Mouse (Mus musculus) right cerebral cortex, adult 18-20 months (tissue): Measurements from ENCODE around the gene Cyp1a2.
A peak's percentile ranks its signal among the peaks of the same experiment; 100 is the strongest.

Source experiments
- DNase-seq: peaks from one replicate; pipeline ENCODE4 v3.0.0; 2022; ENCODE audit warnings: mixed read lengths

The Cyp1a2 gene

DNA sequence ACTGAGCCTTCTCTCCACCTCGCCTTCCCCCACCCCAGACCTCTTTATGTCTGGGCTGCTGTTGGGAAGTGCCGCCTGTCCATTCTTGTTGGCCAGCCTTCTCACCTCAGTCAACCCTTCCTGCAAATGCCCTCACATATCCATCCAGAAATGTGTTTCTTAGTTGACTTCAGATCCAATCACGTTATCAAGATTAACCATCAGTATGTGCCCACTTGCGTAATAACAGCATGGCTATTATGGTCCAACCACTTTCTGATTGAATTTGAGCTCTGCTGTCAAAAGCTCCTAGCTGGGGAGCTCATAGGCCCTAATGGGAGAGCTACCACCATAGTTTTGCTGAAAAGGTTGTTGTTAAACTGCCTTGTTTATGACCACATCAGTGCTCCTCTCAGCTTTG, 12.5 kb downstream of the Cyp1a2 start:
- DNase-seq: no peak

DNA sequence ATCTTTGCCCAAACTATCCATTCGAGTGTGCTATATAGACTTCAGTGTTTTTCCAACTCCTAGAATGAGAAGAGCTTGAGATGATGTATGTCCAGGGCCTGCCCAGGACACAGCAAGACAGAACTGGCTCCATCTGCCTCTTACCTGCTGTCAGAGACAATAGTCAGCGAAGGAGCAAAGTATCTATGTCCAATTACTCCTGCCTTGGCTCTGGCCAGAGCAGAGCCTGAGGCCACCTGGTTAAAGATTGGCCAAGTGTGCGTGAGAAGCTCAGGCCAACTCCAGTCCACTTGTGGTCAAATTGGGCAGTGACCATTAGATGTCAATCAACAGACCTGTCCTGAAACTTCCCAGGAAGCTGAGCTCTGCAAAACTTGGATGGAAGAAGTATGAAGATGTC, 13.9 kb downstream of the Cyp1a2 start:
- DNase-seq: no peak

DNA sequence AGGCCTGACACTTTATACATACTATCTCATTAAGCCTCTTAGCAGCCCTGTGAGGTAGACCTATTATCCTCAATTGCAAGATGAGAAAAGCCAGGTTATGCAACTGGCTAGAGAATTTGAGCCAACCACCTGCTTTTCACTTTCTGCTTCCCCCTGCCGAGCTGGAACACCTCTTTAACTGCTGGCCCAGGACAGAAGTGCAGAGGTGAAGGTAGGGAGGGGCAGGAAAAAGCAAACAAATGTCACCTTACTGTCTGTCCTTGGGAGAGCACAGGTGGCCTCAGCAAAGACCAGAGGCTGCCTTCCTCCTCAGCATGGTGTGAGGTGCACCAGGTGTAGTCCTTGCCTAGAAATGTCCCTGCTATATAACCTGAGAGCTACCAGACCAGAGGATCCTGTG, 15.2 kb downstream of the Cyp1a2 start:
- DNase-seq: no peak

DNA sequence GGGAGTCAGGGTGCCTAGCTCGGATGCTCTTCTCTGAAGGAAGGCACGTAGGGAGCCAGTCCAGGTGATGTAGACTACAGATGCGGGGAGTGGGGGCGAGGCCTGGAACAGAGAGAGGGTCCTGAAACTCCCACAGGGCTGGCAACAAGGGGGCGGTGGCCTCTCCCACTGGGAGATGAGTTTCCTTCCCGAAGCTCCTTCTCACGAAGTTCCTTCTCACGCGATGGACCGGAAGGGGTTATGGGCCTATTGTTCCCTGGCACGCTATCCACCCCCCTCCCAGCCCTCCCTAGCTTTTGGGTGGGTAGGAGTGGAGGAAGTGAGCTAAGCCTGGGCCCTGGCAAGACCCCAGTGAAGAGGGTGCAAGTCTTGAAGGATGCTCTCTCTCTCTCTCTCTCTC, 15.7 kb downstream of the Cyp1a2 start:
- no peak for DNase-seq

DNA sequence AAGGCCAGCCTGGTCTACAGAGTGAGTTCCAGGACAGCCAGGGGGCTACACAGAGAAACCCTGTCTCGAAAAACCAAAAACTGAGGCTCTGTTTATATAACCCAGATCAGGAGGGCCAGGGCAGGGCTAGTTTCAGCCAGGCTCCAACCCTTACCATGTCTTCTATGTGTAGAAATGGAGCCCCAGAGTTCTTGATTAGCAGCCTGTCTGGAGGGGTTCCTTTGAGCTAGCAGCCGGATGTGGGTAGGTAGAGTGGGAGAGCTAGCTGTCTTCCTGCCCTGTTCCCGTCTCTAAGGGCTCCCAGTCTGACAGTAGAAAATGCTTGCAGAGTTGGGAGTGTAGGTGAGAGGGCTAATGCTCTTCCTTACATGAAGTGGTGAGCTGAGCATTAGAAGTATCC, 16.4 kb downstream of the Cyp1a2 start:
- DNase-seq: no peak

DNA sequence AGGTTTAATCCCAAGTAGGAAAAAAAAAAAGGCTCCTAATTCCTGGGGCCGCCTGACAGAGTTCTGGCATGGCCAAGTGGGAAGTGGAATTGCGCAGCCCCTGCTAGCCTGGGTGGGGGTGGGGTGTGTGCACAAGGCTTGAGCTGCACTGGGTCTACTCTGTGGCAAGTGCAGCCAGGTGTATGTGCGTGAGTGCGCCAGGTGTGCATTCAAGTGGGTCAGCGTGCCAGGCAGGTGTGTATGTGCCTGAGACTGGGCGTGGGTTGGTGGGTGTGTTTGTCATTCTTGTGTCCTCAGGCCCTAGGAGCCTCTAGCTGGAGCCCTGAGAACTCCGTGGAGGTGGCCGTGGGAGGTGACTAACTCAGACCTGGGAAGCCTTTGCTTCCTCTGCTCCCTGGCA, 17.0 kb downstream of the Cyp1a2 start:
- DNase-seq: no peak

DNA sequence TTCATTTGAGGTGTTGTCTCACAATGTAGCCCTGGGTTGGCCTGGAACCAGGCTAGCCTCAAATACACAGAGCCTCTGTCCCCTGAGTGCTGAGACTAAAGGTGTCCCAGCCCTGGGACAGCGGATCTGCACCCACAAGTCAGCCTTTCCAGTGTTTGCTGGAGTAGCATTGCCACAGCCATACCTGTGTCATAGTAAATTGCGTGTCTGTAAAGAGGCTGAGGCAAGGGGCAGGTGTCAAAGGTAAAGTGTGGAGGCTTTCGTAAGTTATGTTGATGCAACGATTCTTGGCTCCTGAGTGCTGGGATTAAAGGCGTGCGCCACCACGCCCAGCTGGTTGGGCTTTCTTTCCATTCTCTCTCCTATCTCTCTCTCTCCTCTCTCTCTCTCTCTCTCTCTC, 18.9 kb downstream of the Cyp1a2 start:
- no peak for DNase-seq

DNA sequence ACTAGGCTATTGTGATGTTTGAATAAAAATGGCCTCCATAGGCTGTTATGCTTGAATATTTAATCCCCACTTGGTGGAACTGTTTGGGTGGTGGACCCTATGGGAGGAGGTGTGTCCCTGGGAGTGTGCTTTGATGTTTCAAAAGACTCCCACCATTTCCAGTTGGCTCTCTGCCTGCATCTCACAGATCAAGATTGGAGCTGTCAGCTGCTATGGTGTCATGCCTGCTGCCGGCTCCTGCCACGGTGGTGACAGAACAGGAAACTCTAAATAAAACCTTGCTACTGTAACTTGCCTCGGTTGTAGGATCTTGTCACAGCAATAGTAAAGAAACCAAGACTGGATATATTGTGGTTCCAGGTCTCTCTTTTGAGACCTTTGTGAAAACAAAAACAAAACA, 22.0 kb downstream of the Cyp1a2 start:
- no peak for DNase-seq

DNA sequence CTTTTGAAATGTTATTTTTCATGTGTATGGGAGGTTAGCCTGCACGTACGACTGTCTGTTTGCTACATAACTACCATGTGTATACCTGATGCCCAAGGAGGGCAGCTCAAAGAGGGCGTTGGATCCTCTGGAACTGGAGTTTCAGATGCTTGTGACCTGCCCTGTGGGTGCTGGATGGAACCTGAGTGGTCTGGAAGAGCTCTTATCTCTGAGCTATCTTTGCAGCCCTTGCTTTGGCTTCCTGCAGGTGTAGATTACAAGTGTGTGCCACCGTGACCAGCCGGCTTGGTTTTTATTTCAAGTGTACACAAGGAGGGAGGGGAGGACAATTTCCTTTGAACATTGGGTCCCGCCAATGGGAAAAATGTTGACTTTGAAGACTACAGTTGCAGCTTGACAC, 23.0 kb downstream of the Cyp1a2 start:
- DNase-seq: no peak

DNA sequence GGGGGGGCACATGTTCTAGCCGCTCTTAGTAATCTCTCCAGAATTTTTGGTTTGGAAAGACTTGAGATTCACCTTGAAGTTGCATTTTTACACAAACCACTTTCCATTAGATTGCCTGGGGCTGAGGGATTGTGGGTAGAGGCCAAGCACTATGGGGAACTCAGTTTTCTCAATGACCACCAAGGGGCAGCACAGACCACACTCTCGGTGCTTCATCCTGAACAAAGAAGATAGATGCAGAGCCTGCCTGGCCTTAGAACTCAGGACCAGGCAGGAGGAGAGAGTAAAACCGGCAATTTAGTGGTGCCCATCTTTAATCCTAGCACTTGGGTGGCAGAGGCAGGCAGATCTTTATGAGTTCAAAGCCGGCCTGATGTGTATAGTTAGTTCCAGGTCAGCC, 23.7 kb downstream of the Cyp1a2 start:
- peak; percentile 74 for DNase-seq

DNA sequence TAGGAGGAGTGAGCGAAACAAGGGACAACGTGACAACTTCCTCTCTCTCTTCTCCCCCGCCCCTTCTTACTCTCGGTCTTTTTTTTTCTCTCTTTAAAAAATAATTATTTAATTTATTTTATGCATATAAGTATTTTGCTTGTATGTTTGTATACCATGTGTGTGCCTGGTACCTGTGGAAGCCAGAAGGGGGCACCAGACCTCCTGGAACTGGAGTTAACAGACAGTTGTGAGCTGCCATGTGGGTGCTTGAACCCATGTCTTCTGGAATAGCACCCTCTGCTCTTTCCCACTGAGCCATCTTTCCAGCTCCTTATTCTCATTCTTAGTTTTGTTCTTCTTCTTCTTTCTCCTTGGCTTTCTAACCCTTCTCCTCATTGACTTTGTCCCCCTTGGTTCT, 24.5 kb downstream of the Cyp1a2 start:
- no peak for DNase-seq

DNA sequence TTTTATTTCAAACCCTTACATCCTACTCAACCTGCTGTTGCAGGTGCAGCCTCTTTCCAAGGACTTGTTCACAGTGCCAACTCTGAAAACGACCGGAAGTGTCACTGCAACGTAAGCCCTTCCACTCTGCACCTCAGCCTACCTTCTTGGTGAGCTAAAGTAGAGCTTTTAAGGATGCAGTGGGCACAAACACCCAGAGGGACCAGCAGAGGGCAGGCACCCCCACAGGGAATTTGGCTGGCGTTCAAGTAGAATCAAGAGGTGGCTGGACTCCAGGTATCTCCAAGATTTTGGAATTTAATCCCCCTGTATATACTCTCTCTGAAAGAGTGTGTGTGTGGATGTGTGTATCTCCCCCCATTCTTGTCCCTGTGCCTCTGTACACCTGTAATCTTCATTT, 25.7 kb downstream of the Cyp1a2 start:
- DNase-seq: no peak

DNA sequence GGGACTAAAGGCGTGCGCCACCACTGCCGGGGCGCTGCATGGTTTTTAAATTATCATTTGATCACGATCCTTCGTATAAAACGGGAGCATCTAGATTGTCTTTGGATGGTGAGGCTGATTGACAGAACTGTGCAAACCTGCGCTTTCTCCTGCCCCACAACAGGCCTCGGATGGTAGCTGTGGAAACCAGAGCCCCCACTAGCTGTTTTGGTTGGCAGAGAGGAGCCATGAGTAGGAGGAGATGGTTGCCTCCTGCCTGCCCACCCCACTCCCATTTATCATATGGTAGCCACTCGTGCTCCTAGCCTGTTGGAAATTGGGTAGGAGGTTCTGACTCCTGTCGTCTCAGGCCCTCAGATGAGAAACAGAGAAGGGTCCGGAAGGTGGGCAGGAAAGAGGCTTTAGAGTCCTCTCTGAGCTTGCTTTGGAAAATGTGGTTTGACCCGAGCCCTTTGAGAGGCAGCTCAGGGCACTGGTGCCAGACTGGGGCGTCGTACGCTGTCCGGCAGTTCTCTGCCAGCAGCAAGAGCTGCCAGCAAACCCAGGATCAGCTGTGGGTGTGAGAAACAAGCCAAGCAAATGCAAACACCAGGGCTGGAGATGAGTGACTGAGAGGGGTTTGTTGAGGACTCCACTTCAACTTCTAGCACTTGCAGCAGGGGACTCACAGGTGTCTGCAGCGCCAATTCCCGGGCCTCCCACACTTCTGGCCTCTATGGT, 26.7 kb downstream of the Cyp1a2 start:
- DNase-seq: no peak

DNA sequence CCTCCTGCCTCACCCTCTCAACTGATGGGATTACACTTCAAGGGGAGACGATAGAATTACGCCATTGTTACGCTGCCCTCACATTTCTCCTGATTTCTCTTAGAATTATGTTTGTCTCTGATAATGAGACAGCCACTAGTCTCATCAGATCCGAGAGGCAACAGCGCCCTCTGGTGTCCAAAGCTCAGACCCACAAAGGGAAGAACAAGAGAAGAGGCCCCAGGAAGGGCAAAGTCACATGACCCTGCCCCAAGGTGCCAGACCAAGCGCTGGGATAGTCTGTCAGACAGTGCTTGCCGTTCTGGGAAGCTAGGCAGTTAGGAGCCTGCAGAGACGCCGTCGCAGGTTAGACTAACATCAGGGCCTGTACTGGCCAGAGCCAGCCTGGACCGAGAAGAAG, 27.8 kb downstream of the Cyp1a2 start:
- peak; percentile 90 for DNase-seq

DNA sequence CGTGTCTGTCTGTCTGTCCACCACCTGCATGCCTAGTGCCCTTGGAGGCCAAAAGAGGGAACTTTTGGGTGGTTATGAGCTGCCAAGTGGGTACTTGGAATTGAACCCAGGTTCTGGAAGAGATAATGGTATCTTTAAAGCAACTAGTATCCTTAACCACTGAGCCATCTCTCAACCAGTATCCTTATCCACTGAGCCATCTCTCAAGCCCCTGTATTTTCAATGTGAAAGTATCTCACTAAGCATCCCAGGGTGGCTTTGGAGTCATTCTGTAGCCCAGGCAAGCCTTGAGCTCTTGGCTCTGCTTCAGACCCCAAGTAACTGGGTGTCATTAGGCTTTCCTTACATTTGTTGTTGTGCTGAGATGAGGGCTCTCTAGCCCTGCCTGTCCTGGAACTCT, 28.5 kb downstream of the Cyp1a2 start:
- no peak for DNase-seq

DNA sequence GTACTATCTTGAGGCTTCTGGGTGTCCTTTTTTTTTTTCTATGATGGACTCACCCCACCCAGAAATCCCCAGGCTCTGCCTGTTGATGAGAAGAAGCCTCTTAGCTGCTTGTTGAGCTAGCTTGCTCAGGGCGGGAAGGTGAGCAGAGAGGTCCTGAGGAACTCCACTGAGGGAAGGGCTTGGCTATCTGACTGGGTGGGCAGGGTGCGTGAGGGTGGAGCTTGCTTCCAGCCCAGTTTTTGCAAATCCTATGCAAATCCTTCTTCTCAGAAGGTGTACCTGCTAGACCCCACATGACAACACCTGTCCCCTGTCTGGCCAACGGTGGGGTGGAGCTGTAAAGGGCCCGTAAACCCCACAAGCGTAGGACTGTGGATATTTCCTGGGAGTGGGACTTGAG, 30.2 kb downstream of the Cyp1a2 start, which contains the start of gene Csk:
Gene Csk (minus strand): TSS at position 349 of the 400 bp plus-strand sequence.
- no peak for DNase-seq

DNA sequence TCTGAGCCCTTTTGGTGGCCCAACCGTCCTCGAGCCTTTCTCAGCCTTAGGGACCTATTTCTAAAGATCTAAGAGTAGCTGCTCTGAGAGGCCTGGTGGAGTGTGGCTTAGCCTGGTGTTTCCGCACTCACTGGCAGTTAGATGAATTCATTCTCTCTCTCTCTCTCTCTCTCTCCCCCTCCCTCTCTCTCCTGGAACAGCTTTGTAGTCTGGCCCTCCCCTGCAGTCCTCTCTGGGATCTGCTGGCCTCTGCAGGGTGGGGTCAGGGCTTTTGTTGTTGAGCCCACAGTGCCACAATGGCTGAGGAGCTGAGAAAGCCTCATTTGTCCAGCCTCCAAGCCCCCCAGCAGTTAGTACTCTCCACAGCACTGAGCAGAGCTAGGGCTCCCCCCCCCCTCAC, 30.6 kb downstream of the Cyp1a2 start:
- DNase-seq: no peak

DNA sequence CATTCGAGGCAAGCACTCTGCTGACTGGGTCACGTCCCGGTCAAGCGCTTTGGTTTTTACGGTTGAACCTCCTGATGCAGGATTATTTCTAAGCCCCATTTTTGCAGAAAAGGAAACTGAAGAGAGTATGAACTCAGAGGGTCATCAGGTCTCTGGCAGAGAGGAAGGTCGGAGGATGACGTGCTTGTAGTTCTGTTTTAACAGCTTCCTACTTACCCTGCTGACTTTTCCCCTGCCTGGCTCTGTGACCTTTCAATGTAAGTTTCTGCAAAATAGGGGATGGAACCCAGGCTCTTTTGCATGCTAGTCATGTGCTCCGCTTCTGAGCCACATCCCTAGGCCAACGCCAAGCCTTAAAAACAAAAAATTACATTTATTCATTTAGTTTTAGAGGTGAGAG, 31.2 kb downstream of the Cyp1a2 start:
- DNase-seq: no peak

DNA sequence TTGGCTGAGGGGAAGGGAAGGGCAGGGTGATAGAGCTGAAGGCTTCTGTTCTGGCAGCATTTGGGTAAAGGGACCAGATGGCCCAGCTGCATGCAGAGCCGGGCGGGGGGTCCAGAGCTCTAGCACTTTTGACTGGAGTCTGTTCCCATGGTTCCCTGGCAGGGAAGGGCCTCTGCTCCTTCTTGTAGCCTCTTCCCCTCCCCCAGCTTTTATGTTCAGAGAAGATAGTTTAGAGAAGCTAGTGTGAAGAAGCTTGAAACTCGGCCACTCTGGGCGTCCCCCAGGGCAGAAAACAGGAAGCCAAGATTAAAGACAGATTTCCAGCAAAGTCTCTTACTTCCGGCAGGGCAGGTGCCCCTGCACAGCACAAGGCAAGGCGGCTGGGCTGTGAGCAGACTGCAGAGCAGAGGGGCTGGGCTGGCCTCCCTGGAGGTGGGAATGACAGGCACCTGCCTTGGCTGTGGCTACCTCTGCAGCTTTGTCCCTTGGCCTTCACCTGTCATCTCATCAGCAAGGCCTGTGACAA, 32.7 kb downstream of the Cyp1a2 start:
- no peak for DNase-seq

DNA sequence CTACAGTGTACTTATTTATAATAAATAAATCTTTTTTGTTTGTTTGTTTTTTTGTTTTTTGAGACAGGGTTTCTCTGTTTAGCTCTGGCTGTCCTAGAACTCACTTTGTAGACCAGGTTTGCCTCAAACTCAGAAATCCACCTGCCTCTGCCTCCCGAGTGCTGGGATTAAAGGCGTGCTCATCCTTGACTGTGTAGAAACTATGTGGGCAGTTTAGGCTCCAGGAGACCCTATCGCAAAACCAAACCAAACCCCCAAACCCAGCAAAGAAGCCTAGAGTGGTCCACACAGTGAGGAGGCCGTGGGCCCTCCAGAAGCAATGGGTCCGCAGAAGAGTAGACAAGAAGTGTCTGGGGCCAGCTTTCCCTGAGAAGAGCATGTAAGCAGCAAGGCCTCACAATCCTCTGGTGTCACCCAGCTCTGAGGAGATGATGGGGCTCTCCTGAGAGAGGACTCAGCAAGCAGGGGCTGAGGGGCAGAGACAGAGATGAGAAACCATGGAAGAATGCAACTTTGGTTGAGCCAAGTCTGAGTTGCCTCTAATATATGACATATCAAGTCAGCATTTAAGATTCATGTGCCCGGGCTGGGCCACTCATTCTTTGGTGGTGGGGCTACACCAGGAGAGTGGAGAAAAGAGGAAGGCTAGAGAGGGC, 33.2 kb downstream of the Cyp1a2 start:
- no peak for DNase-seq

DNA sequence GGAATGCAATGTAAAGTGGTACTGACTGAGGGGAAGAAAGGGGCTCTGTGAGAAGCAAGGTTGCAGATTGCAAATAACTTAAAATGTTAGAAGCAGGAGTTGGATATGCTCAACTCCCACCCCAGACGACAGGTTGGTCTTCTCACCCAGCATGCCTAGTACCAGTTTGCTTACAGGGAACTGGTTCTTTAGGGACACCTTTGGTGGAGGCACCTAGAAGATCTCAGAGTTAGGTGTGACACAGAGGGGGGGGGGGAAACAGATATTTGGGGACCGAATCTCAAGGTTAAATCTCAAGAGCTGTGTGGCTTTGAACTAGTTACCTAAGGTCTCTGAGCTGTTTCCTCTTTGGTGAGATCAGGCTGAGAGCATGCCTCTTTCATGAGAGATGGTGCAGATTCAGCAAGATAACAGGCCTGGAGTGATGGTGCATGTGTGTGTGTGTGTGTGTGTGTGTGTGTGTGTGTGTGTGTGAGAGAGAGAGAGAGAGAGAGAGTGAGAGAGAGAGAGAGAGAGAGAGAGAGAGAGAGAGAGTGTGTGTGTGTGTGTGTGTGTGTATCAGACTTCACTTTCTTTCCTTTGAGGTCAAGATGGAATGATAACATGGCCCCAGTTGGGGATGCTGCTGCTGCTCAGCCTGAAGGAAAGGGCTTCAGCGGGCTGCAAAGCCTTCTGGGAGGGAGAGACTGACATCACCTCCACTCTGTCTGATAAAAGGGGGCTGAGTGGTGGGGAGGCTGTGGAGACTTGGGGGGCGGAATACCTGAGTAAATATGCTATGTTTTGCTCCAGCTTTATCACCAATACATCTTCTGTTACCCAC, 36.0 kb downstream of the Cyp1a2 start:
- DNase-seq: no peak

DNA sequence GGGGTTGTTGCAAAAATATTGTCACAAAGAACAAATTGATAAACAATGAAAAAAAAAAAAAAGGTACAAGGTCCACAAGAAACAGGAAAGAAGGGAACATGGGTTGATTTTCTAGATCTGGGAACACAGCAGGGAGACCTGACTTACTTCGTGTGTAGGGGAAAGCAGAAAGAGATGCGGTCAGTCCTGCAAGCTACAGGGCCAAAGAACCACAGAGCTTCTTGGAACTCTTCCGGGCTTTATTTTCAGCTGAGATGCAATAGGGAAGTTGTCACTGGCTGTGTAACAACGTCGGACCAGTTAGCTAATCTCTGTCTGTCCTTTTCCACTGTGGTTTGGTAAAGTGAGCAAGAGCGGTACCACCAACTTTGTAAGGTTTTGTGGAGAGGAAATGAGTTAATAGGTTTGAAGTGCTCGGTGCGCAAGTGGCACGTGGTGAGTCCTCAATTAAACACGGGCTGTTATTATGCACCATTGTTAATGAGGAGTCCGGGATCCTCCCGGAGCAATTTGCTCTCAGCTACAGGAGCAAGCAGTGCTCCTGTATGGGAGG, 36.9 kb downstream of the Cyp1a2 start:
- no peak for DNase-seq
